Mouse (Mus musculus): Measurements from ENCODE around the gene Prkg1.

- TF ChIP-seq GATA1 (IDR thresholded peaks at IDR 0.05; ENCODE audit: borderline replicate concordance, low read length) (no peak), FLI1 (IDR thresholded peaks at IDR 0.05; ENCODE audit: low read length) (no peak)
Observed at GRCm38 (mm10) chr19:31531249-31531740, 233.5 kb downstream of the Prkg1 start.
